Mouse (Mus musculus): ENCODE results near the gene Lypd6b. TPM values are rescaled to one million over a fixed set of nuclear protein-coding genes. Genes with fewer than 3 reads are reported as not detected.

The Lypd6b gene
- polyA plus RNA-seq (2017; shearing (Covaris generic)) = under 1 TPM in 1 of 2 experiments, not detected in 1; 0.47 TPM

DNA sequence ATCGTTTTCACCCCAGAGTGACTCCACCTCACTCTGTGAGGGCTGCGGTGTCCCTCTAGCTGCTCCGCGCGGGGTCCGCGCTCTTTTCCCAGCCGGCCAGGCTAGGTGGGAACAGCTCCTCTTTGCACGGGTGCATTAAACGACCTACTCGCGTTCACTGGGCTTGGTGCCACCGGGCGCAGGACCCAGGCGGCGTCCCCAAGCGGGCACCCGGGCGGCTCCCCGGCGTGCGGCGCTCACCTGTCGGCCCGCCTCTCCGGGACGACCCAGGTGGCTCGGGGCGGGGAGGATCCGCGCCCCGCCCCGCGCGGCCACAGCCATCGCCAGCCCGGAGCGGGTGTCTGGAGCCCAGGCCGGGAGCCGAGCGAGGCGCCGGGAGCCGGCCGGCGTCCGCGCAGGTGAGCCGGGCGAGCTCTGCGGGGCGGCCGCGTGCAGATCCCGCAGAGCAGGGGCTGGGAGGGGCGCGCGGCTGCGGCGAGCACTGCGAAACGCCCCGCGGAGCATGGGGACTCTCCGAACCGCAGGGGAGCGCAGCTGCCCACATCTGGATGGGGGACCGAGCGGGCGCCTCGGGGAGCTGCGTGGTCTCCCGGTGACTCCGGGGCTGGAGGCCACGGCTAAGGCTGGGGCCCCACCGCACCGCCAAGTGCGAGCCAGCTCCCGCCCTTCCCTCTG is at the start of gene Lypd6b:
Gene Lypd6b (plus strand): TSS at position 313 of the 675 bp plus-strand sequence.
- no peak for ATAC-seq

- no peak for ATAC-seq
Observed at GRCm38 (mm10) chr2:49739046-49739445, 48.4 kb upstream of the Lypd6b start.

DNA sequence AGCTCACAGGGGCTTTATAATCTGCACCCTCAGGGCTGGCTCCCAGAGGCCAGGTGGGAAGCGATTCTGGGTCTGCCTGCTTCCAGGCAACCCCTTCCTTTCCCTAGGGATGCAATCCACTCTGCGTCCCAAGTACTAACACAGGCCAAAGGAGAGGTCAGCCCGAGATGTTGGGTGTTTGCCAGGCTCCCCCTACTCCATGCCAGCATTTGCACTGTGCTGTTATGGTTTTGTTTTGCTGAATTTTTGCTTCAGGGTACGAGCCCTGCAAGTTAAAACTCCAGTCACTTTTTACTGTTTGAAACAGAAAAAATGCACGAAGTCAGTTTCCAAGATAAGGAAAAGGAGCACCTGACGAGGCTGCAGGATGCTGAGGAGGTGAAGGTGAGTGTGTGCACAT is 46.5 kb upstream of the Lypd6b start:
- ATAC-seq = no peak

DNA sequence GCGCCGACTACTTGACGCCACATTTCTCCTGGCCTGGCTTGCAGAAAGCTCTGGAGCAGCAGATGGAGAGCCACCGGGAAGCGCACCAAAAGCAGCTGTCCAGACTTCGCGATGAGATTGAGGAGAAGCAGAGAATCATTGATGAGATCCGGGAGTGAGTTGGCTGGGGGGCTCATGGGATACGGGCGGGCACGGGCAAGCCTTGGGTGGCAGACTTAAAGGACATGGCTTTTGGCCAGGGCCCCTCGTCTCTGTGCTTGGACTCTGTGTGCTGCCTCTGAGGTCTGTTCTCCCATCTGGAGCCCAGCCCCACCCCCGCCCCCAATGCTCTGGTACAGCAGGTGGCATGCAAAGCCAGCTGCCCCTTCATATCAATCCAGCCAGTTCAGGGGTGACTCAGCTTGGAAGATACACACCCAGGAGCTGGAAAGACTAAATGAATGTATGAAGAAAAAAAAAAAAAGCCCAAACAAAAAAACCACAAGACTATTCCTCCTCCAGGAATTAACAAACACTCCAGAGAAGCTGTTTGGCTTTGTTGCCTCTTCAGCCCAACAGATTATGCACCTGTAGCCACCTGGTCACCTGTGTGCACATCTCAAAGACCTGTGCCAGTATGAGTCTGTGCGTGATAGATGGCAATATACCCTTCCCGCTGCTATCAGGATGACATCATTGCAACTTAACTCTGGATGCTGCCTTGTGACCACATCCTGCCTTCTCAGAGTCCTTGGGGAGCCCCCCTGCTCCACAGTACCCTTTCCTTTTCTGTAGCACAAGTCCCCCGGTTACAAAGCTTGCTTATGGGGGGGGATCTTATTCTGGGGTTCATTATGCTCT is 45.4 kb upstream of the Lypd6b start:
- ATAC-seq = peak; percentile 89

DNA sequence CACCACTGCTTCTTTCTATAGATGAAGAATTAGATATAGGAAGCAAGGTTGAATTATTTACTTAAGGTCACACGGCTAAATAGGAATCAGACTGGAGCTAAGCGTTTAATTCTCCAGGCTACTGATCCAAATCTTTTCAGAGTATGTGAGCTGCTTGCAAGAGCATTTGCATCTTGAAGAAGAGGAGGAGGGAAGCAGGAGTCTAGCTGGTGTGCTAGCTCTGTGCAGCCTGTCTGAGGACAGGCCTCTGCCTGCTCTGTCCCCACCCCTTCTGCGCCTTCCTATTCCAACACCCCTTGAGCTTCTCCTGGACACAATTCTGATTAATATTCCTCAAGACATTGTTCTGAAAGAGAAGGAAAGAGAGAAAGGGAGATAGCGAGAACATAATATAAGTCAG is 44.6 kb upstream of the Lypd6b start:
- ATAC-seq = no peak

DNA sequence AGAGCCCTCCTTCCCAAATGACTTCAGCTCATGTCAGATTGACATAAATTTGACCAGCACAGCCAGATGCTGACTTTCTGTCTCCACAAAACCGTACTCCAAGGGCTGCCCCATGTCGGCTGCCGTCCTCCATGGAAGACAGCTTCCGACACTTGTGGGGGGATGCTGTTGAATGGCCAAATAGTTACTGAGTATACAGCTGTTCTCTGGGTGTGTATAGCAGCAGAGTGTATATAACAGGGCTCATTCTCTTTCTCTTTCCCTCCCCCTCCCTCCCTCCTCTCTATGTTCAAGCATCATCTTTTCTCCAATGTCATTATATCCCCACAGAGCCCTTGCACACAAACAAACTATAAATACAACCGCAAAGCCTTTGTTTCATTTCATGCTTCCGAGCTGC is 43.7 kb upstream of the Lypd6b start:
- ATAC-seq = no peak

GRCm38 (mm10) chr2:49744251-49745093 is 43.0 kb upstream of the Lypd6b start:
- ATAC-seq = no peak

- ATAC-seq = no peak
Observed at GRCm38 (mm10) chr2:49745094-49745781, 42.2 kb upstream of the Lypd6b start.

- no peak for ATAC-seq
Observed at GRCm38 (mm10) chr2:49746947-49747346, 40.5 kb upstream of the Lypd6b start.

DNA sequence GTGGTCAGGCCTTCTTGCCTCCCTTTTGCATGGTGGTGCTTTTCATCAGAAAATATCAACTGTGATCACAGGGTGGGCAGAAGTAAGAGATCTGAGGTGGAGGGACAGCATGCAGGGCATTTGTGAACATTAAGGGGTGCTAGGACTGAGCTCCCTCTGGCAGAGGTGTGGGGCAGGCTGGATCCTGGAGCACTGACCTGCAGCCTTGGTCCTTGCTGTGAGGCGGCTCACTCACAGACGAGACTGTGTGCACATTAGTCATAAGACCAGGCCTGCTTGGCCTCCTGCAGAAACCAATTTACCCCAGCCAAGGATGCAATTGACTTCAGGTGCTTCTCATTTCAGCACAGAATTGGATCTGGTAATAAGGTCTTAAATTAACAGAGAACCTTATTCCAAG is 39.8 kb upstream of the Lypd6b start:
- ATAC-seq = no peak

GRCm38 (mm10) chr2:49748628-49749342 is 38.7 kb upstream of the Lypd6b start:
- ATAC-seq = peak; percentile 82

DNA sequence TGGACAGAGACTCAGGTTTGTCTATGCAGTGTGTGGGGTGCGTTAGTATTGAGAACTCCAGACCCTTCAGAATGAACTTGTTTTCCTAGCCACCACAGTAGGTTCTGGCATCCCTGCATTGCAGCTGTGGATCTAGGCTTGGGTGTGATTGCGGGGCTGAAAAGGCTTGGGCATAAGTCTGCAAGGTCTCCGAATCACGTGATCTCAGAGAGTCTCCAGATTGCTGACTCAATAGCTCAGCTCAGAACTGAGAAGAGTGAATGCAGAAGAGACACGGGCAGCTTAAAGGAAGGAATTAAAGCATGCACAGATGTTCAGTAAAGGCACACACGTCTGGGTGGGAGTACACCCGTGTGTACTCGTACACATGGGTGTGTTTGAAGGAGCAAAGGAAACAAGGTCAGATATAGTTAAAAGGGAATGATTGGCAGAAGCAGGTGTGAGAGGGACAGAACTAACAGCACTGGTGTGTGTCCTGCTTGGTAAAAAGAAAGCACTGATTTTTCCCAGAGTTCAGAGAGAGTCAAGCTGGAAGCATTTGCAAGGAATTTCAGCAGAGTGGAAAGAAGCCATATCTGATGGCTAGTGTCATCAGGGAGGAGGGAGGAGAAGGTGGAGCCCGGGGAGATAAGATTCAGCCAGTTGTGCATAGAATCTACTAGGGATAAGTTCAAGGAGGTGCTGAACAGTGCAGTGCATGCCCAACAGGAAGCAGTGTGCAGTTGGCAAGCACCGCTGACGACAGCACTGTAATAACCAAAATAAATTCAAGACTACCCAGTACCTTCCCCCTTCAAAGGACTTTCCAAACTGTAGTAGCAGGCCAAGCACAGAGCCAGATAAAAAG is 37.5 kb upstream of the Lypd6b start:
- ATAC-seq = no peak

GRCm38 (mm10) chr2:49751544-49752210 is 35.8 kb upstream of the Lypd6b start:
- ATAC-seq = no peak

DNA sequence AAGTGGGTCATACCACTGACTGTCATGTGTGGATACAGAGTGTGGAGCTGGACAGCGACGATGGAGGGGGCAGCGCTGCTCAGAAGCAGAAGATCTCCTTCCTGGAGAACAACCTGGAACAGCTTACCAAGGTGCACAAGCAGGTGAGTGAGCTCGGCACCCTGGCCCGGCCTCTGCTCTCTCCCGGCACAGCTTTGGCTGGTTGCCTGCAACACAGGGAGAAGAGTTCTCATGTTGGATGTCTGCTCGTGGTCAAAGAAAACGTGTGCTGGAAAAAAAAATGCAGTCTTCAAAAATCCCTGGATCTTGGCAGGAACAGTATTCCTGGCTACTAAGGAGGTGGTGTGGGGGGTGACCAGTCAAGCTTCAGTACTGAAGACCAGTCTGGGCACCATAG is 35.3 kb upstream of the Lypd6b start:
- ATAC-seq = no peak

- ATAC-seq = no peak
Observed at GRCm38 (mm10) chr2:49753062-49753461, 34.4 kb upstream of the Lypd6b start.

- ATAC-seq = no peak
Observed at GRCm38 (mm10) chr2:49755054-49755453, 32.4 kb upstream of the Lypd6b start.

GRCm38 (mm10) chr2:49757616-49758015 is 29.9 kb upstream of the Lypd6b start:
- ATAC-seq = no peak

DNA sequence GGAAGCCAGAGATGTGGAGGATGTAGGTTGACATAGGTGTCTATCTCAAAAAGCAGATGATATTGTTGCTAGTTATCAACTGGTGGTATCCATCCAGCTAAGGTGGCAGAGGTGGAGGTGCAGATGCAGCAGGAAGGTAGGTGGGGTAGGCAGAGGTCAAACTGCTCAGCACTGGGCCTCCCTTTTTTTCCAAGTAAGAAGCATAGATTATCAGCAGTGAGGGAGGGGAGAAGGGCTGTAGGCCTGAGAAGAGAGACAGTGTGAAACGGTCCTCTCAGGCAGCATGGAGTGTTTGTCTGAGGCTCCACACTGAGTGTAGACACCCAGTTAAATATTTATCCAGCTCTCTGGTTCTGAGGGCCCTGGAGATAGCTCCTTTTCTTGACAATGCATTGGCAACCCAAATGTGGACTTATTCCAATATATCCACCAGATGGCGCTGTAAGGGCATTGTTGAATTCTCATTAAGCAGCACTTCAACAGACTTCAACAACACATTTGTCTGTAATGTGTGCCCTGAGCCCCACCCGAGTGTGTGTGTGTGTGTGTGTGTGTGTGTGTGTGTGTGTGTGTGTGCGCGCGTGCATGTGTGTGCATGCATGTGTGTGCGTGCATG is 23.0 kb upstream of the Lypd6b start:
- ATAC-seq = peak; percentile 73

GRCm38 (mm10) chr2:49768916-49769315 is 18.6 kb upstream of the Lypd6b start:
- no peak for ATAC-seq

DNA sequence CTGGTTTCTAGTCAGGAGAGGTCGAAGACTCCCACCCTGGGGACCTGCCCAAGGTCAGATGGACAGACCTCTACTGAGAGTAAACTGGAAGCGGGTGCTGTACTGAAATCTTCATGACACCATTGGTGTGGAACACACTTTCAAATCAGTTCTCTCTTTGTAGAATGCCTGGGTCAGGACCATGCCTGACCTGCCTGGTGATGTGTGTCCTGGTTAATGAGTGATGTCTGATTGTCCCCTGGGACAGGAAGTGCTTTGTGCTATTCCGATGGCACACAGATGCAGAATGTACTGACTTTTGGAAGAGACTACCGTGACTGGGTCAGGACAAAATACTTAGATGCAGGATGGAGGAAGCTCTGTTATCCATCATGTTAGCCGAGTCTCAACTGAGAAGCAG is 17.0 kb upstream of the Lypd6b start:
- no peak for ATAC-seq

All from activated CD4-positive, CD25-positive, alpha-beta regulatory T cell, adult 4 months (primary cell).